Mouse (Mus musculus) effector memory CD4-positive, alpha-beta T cell, adult 5 months (primary cell): ENCODE results near the gene Srf. TPM values are rescaled to one million over a fixed set of nuclear protein-coding genes. Genes with fewer than 3 reads are reported as not detected.

Experiments used
- polyA plus RNA-seq: library from polyadenylated mRNA; unstranded; fragments of 100-300 nt; shearing (Covaris generic); gene quantifications from one replicate; pipeline ENCODE4 v1.2.1, GENCODE M21; 2017

Srf gene
- 33.2 TPM for polyA plus RNA-seq

GRCm38 (mm10) chr17:46555673-46556583, at the start of gene Srf:
TSS of gene Srf (minus strand) at chr17:46556175.

GRCm38 (mm10) chr17:46545813-46546564, 10.0 kb downstream of the Srf start, which contains the start of gene Cul9:
TSS of gene Cul9 (minus strand) at chr17:46546388.

Other genes with a start within 250 kb of the Srf start
- gene Abcc10, start 227.8 kb downstream of the Srf start, polyA plus RNA-seq: 6.4 TPM
- 9.9 TPM for gene Zfp318, start 172.4 kb downstream of the Srf start, polyA plus RNA-seq
- not detected for gene Crip3, start 127.2 kb downstream of the Srf start, polyA plus RNA-seq
- gene Slc22a7, start 117.7 kb downstream of the Srf start, polyA plus RNA-seq: not detected
- gene Ttbk1, start 68.5 kb downstream of the Srf start, polyA plus RNA-seq: 0.40 TPM
- not detected for gene Dnph1, start 59.5 kb downstream of the Srf start, polyA plus RNA-seq
- 6.6 TPM for gene Cul9, start 9.8 kb downstream of the Srf start, polyA plus RNA-seq
- not detected for gene Ptk7, start 73.3 kb upstream of the Srf start, polyA plus RNA-seq
- gene Klc4, start 89.8 kb upstream of the Srf start, polyA plus RNA-seq: 15.9 TPM
- gene Mrpl2, start 90.1 kb upstream of the Srf start, polyA plus RNA-seq: 31.6 TPM
- gene Cul7, start 94.2 kb upstream of the Srf start, polyA plus RNA-seq: 2.1 TPM
- gene Rrp36, start 118.2 kb upstream of the Srf start, polyA plus RNA-seq: 31.0 TPM
- 74.9 TPM for gene Mea1, start 122.6 kb upstream of the Srf start, polyA plus RNA-seq
- 80.9 TPM for gene Klhdc3, start 124.7 kb upstream of the Srf start, polyA plus RNA-seq
- gene Ppp2r5d, start 148.9 kb upstream of the Srf start, polyA plus RNA-seq: 49.1 TPM
- gene Pex6, start 155.3 kb upstream of the Srf start, polyA plus RNA-seq: 27.7 TPM
- not detected for gene Gnmt, start 173.0 kb upstream of the Srf start, polyA plus RNA-seq
- gene Cnpy3, start 196.0 kb upstream of the Srf start, polyA plus RNA-seq: 48.9 TPM
- gene Ptcra, start 207.5 kb upstream of the Srf start, polyA plus RNA-seq: not detected
- gene 2310039H08Rik, start 216.5 kb upstream of the Srf start, polyA plus RNA-seq: 19.9 TPM
- 68.0 TPM for gene Rpl7l1, start 226.5 kb upstream of the Srf start, polyA plus RNA-seq